Mouse (Mus musculus): Measurements from ENCODE around the gene Naif1.
"Not testable (repeated sequence)": the region's sequence is repeated elsewhere in the genome, so short reads cannot be mapped to it uniquely, and the experiment has no call there.

Naif1 gene

DNA sequence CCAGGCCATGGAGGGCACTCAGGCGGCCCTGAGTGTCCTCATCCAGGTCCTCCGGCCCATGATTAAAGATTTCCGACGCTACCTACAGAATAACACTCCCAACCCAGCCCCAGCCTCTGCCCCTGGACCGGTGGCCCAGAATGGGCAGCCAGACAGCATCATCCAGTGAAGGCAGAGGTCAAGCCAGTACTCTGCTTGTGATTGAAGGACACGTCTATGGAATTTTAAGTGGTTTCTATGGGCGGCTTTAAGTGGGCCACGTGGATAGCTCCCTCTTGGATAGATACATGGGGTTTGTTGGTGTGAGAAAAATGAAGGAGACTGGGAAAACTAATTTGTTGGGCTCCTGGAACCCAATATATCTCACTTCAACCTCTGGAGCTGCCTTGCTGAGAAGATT, 4.8 kb downstream of the Naif1 start:
- no peak for DNase-seq (ENCODE audit: low spot score)

GRCm38 (mm10) chr2:32458300-32458699, 8.0 kb downstream of the Naif1 start:
- no peak for DNase-seq (ENCODE audit: low spot score)

DNA sequence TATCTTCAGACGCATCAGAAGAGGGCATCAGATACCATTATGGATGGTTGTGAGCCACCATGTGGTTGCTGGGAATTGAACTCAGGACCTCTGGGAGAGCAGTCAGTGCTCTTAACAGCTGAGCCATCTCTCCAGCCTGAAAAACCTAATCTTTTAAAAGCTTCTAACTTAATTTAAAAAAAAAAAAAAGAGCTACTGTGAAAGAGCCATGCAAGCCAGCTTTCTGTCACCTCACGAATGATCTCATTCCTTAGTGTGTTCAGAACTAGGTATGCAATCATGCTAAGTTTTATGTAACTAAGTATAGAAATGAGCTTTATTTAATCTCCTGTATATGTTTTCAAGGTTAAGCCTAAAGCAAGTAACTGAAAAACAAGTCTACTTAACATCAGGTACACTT, 9.4 kb downstream of the Naif1 start:
- no peak for DNase-seq (ENCODE audit: low spot score)

DNA sequence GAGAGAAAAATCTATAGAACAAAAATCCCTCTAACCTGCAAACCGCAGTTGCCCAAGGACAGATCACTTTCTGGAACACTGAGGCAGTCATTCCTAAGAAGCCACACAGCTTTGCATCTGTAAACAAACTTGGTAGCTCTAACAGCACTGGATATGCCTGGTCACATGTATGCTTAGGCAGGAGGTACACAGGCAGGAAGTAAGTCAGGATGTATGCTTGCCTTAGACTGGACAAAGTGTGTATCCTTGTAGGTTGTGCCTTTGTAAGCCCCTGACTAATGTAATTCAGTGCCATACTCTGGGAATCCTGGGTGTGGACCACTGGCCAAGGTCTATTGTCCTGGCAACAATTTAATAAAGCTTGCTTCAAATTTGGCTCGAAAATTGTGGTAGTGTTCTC, 13.5 kb downstream of the Naif1 start:
- no peak for DNase-seq (ENCODE audit: low spot score)

GRCm38 (mm10) chr2:32464212-32464891, 14.1 kb downstream of the Naif1 start:
- no peak for DNase-seq (ENCODE audit: low spot score)

GRCm38 (mm10) chr2:32471001-32471680, 20.9 kb downstream of the Naif1 start:
- no peak for DNase-seq (ENCODE audit: low spot score)

- no peak for DNase-seq (ENCODE audit: low spot score)
Measured at GRCm38 (mm10) chr2:32471681-32472061, 21.4 kb downstream of the Naif1 start.

DNA sequence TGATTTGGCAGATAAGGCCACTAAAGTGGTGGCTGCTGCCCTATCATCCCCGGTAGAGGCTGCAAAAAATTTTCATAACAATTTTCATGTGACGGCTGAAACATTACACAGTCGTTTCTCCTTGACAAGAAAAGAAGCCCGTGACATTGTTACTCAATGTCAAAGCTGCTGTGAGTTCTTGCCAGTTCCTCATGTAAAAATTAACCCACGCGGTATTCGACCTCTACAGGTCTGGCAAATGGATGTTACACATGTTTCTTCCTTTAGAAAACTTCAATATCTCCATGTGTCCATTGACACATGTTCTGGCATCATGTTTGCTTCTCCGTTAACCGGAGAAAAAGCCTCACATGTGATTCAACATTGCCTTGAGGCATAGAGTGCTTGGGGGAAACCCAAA, 25.1 kb downstream of the Naif1 start:
- DNase-seq (ENCODE audit: low spot score): not testable (repeated sequence)

DNA sequence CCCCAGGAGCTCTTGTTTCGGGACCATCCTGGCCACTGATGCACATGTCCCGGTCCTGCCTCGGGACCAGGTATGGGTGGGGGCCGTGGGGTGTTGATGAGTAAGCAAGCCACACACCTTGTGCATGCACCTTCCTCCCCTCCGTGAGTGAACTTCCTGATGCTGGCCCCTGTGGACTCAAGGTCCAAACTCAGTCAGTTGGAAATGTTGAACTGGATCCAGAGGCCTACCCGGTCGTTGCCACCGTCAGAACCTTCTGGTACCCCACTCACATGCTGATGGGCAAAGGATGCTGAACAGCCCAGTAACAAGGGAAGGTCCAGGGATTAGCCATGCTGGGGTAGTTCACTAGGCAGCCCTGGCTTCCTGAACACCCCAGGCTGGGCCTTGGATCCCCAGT, 32.1 kb downstream of the Naif1 start:
- no peak for DNase-seq (ENCODE audit: low spot score)

- no peak for DNase-seq (ENCODE audit: low spot score)
Measured at GRCm38 (mm10) chr2:32483179-32483875, 33.1 kb downstream of the Naif1 start.

- DNase-seq (ENCODE audit: low spot score): no peak
Measured at GRCm38 (mm10) chr2:32484933-32485332, 34.7 kb downstream of the Naif1 start.

DNA sequence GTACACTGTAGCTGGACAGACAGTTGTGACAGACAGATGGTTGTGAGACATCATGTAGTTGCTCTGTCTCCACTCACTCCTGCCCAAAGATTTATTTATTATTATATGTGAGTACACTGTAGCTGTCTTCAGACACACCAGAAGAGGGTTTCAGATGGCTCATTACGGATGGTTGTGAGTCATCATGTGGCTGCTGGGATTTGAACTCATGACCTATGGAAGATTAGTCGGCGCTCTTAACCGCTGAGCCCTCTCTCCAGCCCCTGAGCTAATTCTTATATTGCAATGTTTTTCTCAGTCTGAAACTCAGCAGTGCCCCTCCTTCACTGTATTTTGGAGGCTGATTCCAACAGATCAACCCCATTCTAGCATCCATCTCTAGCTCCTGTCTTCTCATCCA, 35.5 kb downstream of the Naif1 start:
- no peak for DNase-seq (ENCODE audit: low spot score)

GRCm38 (mm10) chr2:32486155-32486554, 35.9 kb downstream of the Naif1 start:
- no peak for DNase-seq (ENCODE audit: low spot score)

- DNase-seq (ENCODE audit: low spot score): peak; percentile 82
Measured at GRCm38 (mm10) chr2:32487124-32487623, 36.9 kb downstream of the Naif1 start.

GRCm38 (mm10) chr2:32488679-32489078, 38.4 kb downstream of the Naif1 start:
- peak; percentile 74 for DNase-seq (ENCODE audit: low spot score)

GRCm38 (mm10) chr2:32490730-32491129, 40.5 kb downstream of the Naif1 start:
- DNase-seq (ENCODE audit: low spot score): not testable (repeated sequence)

GRCm38 (mm10) chr2:32492661-32493060, 42.4 kb downstream of the Naif1 start:
- no peak for DNase-seq (ENCODE audit: low spot score)

DNA sequence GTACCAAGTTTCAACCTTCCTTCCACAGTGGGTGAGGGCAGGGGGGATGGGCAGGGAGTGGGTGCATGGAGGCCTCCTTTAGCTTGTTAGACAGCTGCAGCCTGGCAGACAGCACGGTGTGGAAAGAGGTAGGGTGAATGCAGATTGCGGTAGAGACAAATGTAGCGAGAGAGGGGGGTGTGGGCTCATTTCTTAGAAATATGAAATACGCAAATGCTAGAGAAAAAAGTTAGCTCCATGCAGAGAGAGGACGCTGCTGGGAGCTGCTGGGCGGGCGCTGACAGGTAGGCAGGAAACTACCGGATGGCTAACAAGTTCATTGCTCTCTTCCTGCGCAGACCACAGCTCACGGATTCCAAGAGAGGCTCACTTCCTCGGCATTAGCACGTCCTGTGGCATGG, 43.0 kb downstream of the Naif1 start:
- no peak for DNase-seq (ENCODE audit: low spot score)

GRCm38 (mm10) chr2:32494522-32494921, 44.3 kb downstream of the Naif1 start:
- DNase-seq (ENCODE audit: low spot score): no peak

GRCm38 (mm10) chr2:32495185-32495726, 45.0 kb downstream of the Naif1 start:
- no peak for DNase-seq (ENCODE audit: low spot score)

DNA sequence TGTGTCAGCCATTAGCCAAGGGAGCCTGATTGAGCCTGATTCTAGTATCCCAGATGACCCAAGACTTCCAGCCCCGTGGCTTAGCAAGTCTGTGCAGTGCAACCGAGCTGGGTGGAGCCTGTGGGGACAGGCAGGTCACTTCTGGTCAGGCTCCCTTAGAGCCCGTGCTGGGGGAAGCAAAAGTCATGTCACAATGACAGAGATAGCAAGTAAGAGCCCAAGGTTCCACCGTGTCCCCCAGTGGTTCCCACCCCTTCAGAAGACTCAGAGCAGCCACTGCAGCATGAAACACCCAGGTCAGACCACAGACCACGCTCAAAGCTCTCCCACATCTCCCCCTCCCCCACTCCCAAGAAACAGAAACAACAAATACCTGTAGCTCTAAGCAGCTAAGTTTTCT, 45.9 kb downstream of the Naif1 start:
- no peak for DNase-seq (ENCODE audit: low spot score)

DNA sequence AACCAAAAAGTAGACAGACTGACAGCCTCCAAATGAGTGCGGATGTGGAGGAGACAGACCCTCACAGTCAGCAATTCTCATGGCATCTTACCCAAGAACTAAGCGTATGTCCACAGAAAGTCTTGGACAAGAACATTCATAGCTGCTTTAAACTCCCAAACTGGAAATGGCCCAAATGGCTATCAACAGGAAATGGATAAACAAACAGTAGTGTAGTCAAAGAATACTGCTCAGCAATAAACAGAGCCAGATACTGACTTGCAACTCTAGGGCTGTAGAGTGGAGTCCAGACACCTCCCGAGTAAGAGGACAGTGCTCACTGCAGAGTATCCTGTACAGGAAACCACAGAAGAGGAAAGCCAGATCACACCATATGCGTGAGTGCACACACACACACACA, 49.1 kb downstream of the Naif1 start:
- DNase-seq (ENCODE audit: low spot score): no peak

- DNase-seq (ENCODE audit: low spot score): no peak
Measured at GRCm38 (mm10) chr2:32500461-32500860, 50.2 kb downstream of the Naif1 start.

Measured in ovary, postnatal 36 days (tissue).